Mouse (Mus musculus): Measurements from ENCODE around the gene Tnnt1. TPM values are rescaled to one million over a fixed set of nuclear protein-coding genes. Genes with fewer than 3 reads are reported as not detected.

Gene Tnnt1
- total RNA-seq, 2 experiments from 2014 or later, result 7.4 to 9.2 TPM

DNA sequence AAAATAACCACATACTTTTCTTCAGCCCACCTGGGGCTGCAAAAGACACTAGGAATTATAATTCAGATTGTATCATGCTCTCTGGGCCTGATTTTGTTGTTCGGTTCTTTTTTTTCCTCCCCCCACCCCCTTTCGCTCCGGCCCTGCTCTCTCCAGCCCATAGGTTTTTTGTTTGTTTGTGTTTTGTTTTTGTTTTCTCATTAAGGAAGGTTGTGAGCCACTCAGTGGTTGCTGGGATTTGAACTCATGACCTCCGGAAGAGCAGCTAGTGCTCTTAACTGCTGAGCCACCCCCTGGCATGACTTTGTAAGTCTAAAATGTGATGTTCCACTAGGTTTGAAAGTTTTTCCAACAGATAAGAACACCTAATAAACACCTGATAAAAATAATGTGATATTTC lies 13.1 kb downstream of the Tnnt1 start:
- intact Hi-C loops (cut with DNase I), result loop anchor here (5.0 to 10.0 kb wide), 2 partner anchors 368 to 559 kb away; partner anchors contain the start of genes Leng8 and U2af2
- no peak for TF ChIP-seq CTCF (IDR thresholded peaks at IDR 0.05)
- DNase-seq (ENCODE audit: extremely low spot score in 1 of 2, low spot score in 2 of 2), result no peak
- Histone ChIP-seq H3K27ac (no peak overlapping the region), H3K4me3 (no peak overlapping the region)

DNA sequence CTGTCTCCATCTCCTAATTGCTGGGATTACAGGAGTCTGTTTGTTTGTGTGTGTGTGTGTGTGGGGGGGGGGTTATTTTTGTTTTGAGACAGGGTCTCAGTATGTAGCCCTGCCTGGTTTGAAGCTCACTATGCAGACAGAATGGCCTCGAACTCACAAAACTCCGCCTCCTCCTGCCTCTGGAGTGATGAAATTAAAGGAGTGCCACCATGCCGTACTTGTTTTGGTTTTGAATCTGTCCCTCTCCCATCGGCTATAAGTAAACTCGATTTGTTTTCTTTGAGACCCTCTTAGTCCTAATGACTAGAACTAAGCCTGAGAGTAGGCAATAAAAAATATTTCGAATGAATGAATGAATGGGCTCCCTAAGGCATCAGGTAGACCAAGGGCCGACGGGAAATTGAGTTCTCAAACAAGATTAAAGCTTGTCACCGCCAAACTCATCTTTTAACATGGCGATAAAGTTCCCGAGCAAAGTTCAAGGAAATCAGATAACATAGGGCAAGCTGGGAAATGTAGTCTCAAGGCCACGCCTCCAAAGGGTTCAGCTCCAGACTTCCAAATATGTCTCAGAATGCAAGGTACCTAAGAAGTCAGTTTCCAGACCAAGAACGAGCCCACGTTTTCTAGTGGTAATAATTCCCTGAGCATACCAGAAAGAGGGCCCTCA lies 13.6 kb downstream of the Tnnt1 start:
- H3K4me3 ChIP-seq, result peak overlapping the region; percentile 91
- DNase-seq (ENCODE audit: extremely low spot score in 1 of 2, low spot score in 2 of 2), result peak; percentile 33 to 67
- peak overlapping the region; percentile 89; the same call in 1 of the 2 replicates for H3K27ac ChIP-seq
- intact Hi-C loops (cut with DNase I), result loop anchor here (5.0 to 10.0 kb wide), 2 partner anchors 368 to 560 kb away; partner anchors contain the start of genes Leng8 and U2af2
- no peak for TF ChIP-seq CTCF (IDR thresholded peaks at IDR 0.05)

DNA sequence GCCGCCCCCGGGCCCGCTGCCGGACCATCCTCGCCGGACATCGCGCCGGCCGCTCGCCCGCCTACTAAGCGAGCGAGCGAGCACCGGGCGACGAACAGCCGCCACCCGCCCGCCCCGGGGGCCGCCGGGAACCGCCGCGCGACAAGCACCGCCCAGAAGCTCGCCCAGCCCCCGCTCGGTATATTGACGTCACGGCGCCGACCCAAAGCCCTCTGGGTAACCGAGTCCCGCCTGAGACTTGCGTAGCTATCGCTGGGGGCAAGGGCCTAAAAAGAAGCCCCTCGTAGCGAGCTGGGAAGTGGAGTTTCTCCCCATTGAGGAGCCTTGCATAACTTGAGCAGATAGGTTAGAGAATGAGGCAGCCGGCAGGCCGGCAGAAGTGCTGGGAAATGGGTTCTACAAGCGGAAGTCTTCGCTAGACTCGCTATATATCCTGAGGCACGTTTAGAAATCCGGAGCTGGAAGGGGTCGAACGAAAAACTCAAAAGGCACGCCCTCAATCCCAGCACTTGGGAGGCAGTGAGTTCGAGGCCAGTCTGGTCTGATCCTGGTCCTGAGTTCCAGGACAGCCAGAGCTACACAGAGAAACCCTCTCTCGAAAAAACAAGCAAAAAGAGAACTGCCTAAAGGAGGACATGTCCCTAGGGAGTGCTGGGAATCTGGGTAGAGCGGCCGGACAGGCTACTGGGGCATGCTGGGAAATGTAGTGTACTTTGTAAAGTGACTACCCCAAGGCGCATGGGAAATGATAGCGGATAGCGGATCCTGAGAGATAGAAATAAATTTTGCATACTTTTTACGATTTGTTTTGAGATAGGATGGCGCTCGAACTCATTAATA lies 14.4 kb downstream of the Tnnt1 start, which contains the start of gene Ppp1r12c:
TSS of gene Ppp1r12c (minus strand) at position 123 of the 840 bp plus-strand sequence.
- intact Hi-C loops (cut with DNase I), result loop anchor here (5.0 to 10.0 kb wide), 2 partner anchors 367 to 561 kb away; partner anchors contain the start of genes Leng8 and U2af2
- Histone ChIP-seq H3K27ac (peak within 1 kb of the TSS; percentile 89), H3K4me3 (peak within 1 kb of the TSS; percentile 91)
- peak; percentile 96 to 98 for DNase-seq (ENCODE audit: extremely low spot score in 1 of 2, low spot score in 2 of 2)
- TF ChIP-seq CTCF (IDR thresholded peaks at IDR 0.05), result no peak

DNA sequence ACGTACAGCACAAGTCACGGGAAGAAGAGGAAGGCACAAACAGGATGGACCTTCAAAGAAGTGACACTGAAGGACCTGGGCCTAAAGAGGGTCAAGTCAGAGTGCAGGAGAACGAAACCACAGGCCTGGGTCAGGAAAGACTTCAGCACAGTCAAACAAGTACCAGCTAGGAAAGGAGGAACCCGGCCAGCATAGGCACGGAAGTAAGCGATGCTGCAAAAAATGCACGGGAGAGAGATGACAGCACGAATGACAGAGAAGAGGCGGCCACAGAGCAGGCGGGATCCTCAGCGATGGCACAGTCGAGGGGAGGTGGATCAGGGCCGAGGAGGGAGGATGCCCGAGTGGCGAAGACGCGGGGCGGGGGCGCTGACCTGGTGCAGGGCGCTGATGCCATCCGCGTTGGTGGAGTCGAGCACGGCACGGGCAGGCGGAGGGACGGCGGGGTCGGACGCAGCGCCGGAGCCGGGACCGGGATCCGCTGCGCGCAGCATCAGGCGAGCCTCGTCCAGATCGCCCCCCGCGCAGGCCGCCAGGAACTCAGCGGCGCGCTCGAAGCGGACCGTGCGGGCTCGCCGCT lies 15.2 kb downstream of the Tnnt1 start:
- TF ChIP-seq CTCF (IDR thresholded peaks at IDR 0.05), result no peak
- Histone ChIP-seq H3K4me3 (peak overlapping the region; percentile 91), H3K27ac (peak overlapping the region; percentile 89)
- intact Hi-C loops (cut with DNase I), result loop anchor here (5.0 to 10.0 kb wide), 2 partner anchors 366 to 561 kb away; partner anchors contain the start of genes Leng8 and U2af2
- DNase-seq (ENCODE audit: extremely low spot score in 1 of 2, low spot score in 2 of 2), result peak; percentile 53 to 66

DNA sequence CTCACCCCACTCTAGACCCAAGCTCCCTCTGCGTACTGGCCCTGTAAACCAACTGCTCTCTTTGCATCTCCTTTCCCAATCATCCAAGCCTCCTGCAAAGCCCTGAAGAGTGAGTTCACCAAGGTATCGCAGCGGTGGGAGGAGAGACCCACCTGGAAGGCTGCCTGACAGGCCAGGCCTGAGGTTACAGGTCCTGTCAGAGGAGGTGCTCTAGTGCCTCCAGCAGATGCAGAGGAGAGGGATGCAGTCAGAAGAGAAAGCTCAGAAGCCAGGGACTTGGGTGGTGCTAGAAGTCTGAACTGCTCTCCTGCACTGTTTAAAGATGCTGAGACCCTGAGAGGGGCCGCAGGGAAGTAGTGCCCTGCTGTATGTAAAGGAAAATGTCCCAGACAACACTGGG lies 17.1 kb downstream of the Tnnt1 start:
- intact Hi-C loops (cut with DNase I), result loop anchor here (2.0 kb wide), 1 partner anchor 20 kb away; no protein-coding TSS in a partner anchor
- DNase-seq (ENCODE audit: extremely low spot score in 1 of 2, low spot score in 2 of 2), result no peak
- TF ChIP-seq CTCF (IDR thresholded peaks at IDR 0.05), result no peak
- H3K27ac ChIP-seq, result no peak overlapping the region
- H3K4me3 ChIP-seq, result no peak overlapping the region

DNA sequence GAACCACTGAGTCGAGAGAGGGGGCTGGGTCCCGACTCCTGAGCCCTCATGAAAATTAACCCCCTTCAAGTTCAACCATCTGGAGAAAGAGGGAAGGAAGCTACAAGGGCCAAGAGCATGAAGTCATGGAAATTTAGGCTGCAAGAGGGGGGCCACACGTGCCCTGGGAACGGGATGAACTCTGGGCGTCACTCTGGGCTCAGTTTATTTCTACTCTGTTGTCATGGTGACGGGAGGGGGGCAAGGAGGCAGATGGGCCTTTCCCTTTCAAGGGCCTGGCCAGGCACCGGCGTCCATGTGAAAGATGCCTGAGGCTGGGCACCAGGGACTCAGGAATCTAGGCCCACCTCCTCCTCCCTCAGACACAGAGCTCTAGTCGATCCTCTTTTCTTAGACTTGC lies 17.9 kb downstream of the Tnnt1 start:
- Histone ChIP-seq H3K4me3 (0 out of 2 replicates have a peak overlapping the region, but pooled peaks have one; percentile 7), H3K27ac (no peak overlapping the region)
- no peak for TF ChIP-seq CTCF (IDR thresholded peaks at IDR 0.05)
- DNase-seq (ENCODE audit: extremely low spot score in 1 of 2, low spot score in 2 of 2), result no peak
- intact Hi-C loops (cut with DNase I), result loop anchor here (2.0 kb wide), 1 partner anchor 19 kb away; no protein-coding TSS in a partner anchor

DNA sequence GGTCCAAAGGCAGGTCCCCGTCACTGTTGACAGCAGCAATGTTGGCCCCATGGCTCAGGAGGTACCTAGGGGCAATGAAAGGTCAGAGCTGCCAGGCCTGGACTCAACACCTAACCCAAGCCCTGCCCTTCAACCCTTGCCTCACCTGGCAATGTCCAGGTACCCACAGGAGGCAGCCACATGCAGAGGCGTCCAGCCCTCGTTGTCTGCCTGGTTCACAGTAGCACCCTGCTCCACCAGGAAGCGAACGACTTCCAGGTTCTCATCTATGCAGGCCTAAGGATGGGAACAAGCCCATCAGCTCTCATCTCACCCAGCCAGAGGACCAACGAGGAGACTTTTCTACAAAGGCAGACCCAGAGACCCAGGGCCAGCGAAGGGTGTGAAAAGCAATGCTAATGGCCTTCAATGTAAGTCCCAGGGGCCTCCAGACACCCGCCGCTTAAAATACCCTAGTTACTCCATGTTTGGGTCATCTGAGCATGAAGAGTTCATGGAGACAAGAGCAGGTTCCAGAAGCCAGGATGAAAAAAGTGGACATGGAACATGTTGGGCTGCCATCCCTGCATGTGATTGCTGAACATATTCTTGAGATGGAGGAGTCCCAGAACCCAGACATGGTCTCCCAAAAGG lies 18.8 kb downstream of the Tnnt1 start:
- intact Hi-C loops (cut with DNase I), result no loop called here
- TF ChIP-seq CTCF (IDR thresholded peaks at IDR 0.05), result no peak
- Histone ChIP-seq H3K4me3 (no peak overlapping the region), H3K27ac (no peak overlapping the region)
- no peak for DNase-seq (ENCODE audit: extremely low spot score in 1 of 2, low spot score in 2 of 2)

DNA sequence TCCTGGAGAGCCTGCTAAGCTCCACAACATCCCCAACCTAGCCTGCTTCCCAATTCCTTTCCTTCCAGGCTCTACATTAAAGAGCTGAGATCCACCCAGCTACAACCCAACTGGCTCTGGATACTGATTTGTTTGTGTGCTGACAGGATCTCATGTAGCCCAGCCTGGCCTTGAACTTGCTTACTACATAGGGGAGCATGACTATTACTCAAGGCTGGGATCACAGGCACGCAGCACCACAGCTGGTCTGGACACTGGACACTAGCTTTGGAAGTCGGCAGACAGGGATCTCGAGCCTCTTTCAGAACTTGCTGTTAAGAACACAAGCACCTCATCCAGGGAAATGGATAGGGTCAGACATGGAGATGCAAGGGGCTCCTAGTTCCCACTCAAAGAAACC lies 19.7 kb downstream of the Tnnt1 start:
- Histone ChIP-seq H3K4me3 (no peak overlapping the region), H3K27ac (no peak overlapping the region)
- intact Hi-C loops (cut with DNase I), result no loop called here
- no peak for TF ChIP-seq CTCF (IDR thresholded peaks at IDR 0.05)
- no peak for DNase-seq (ENCODE audit: extremely low spot score in 1 of 2, low spot score in 2 of 2)

DNA sequence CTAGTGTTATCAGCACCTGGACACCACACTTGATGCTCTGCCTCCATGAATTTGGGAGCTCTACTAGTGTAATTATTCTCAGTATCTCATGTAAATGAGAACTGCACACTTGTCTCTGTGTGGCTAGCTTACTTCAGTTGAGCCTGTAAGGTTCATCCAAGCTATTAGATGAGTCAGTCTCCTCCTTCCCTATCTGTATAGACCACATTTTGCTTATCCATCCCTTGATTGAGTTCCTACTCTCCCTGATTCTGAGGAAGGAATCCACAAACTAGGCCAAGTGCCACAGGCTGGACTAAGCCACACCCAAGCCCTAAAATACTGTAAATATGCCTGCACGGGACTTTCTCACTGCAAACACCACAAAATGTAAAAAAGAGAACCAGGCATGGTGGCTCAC lies 22.2 kb downstream of the Tnnt1 start:
- no peak for DNase-seq (ENCODE audit: extremely low spot score in 1 of 2, low spot score in 2 of 2)
- TF ChIP-seq CTCF (IDR thresholded peaks at IDR 0.05), result no peak
- Histone ChIP-seq H3K4me3 (no peak overlapping the region), H3K27ac (no peak overlapping the region)
- intact Hi-C loops (cut with DNase I), result no loop called here

DNA sequence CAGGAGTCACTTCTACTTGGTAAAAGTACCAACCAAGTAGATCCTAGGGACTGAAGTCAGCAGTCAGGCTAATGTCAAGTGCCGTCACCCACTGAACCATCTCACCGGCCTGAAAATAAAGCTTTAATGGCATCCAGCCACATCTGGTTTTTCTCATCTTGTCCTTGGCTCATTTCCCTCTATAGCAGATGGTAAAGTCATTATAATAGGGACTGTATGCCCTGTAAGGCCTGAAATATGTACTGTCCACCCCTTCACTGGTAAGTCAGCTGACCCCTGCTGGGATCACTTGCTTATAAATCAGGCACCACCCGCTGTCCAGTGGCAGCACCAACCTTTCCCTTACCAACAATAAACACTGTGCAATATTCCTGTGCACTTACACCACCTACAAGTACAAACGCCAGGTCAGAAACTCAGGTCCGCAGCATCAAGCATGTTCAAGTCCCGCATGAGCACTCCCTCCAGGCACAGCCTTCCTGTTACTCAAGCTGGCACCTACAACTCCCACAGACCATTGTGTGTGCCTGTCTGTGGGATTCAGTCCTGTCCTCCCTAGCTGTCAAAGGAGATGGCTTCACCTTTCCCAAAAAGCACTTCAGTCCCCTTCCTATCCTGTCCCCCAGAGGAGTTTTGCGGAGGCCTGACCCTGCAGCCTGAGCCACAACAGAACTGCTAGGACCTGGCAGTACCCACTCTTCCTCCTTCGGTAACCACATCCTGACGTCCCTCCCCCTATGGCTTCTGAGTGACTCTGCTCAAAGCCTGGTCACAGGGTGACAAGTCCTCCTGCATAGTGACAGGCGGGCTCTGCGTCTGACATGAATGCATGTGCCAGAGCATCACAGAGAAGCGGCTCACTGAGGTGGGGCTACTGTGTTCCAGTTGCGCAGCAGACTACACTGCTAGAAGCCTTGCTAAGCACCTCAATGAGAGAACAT lies 23.6 kb downstream of the Tnnt1 start:
- intact Hi-C loops (cut with DNase I), result no loop called here

More for the DNA sequence above, 23.6 kb downstream of the Tnnt1 start:
- Histone ChIP-seq H3K4me3 (no peak overlapping the region), H3K27ac (no peak overlapping the region)
- DNase-seq (ENCODE audit: extremely low spot score in 1 of 2, low spot score in 2 of 2), result no peak
- no peak for TF ChIP-seq CTCF (IDR thresholded peaks at IDR 0.05)
